Mouse (Mus musculus) MEL (cell line): ENCODE measurements at regions not wholly inside any gene's neighbourhood (a gene's known extent, or its start where the extent isn't known, plus 50 kb on each side); places are given as distances from the start of the nearest gene placed in this dataset.

Source experiments
- POLR2A ChIP-seq, 2 experiments: IDR thresholded peaks; 2 replicates each; pipeline ENCODE4 v1.6.1; 2011 to 2012; ENCODE audit warnings: low read length in 2 of 2, mild to moderate bottlenecking in 2 of 2, control low read depth in 1 of 2, improper control_type of control experiment in 1 of 2, low read depth in 1 of 2, moderate library complexity in 1 of 2; ENCODE audit not compliant: control insufficient read depth in 1 of 2, insufficient read depth in 1 of 2, poor library complexity in 1 of 2
- UBTF ChIP-seq: IDR thresholded peaks from 2 replicates; pipeline ENCODE4 v1.6.1; 2012; ENCODE audit warnings: low read depth, mild to moderate bottlenecking, inconsistent platforms, low read length, improper control_type of control experiment, moderate library complexity, borderline replicate concordance; ENCODE audit not compliant: insufficient read depth

DNA sequence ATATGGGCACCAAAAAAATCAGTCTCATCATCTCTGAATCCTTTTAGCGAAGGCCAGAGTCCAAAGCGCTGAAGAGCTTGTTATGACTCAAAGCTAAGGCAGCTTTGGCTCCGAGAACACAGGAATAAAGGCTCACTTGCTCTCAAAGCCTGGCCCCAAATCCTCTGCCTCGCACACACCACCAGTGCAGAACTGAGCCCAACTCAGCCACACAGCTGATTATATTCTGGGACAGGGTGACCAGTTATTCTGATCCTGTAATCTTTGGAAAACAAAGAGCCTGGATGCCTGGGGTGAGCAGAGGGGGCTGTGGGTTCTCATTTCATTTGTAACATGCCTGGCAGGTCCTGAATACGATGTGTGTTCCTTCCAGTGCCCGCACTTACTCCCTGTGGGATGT lies 73.9 kb downstream of the Irx6 start:
- no peak for TF ChIP-seq POLR2A (IDR thresholded peaks at IDR 0.05; ENCODE audit: control insufficient read depth in 1 of 2, insufficient read depth in 1 of 2, low read depth in 1 of 2, low read length in 2 of 2, poor library complexity in 1 of 2)
- no peak for TF ChIP-seq UBTF
